In genomic region chr1:80461348-80461747, GRCm38 (mm10) we compare ENCODE assay signal across 47 mouse cellular contexts. TPM values are rescaled to one million over a fixed set of nuclear protein-coding genes. Genes with fewer than 3 reads are reported as not detected.
"Had no signal": no experiment of that assay in that cellular context is flagged by ENCODE, and none has a peak within 500 bp of the region (broad histone marks: within the 10 kb centered on the region; RNA-seq: fewer than 3 reads in every experiment).

Gene Gm45261, minus strand, starts transcription at chr1:80461448.

- DNase-seq: left cerebral cortex, postnatal 4 days; liver; liver, embryonic 13.5 days; liver, postnatal 0 days; lung, adult 18-20 months; lung, adult 2 months; lung, embryonic 14.5 days; lung, postnatal 10 days; lung, postnatal 14 days; lung, postnatal 36 days; lung, postnatal 4 days; midbrain, embryonic 14.5 days had no signal

- H3K4me3 ChIP-seq: limb, embryonic 10.5 days; limb, embryonic 12.5 days; limb, embryonic 13.5 days; limb, embryonic 15.5 days; liver, embryonic 12.5 days; liver, embryonic 13.5 days; liver, embryonic 15.5 days; lung, embryonic 15.5 days; megakaryocyte, embryonic 14.5 days; midbrain, embryonic 10.5 days; midbrain, embryonic 12.5 days; midbrain, embryonic 13.5 days; midbrain, embryonic 15.5 days; myocyte; neural tube, embryonic 12.5 days had no signal

- H3K27ac ChIP-seq: limb, embryonic 10.5 days; limb, embryonic 12.5 days; limb, embryonic 13.5 days; limb, embryonic 15.5 days; liver, embryonic 12.5 days; liver, embryonic 13.5 days; liver, embryonic 14.5 days; liver, embryonic 15.5 days; lung, embryonic 15.5 days; macrophage; midbrain, embryonic 10.5 days; midbrain, embryonic 12.5 days; midbrain, embryonic 13.5 days; midbrain, embryonic 15.5 days; neural tube, embryonic 12.5 days had no signal

- H3K4me1 ChIP-seq: limb, embryonic 10.5 days; limb, embryonic 12.5 days; limb, embryonic 13.5 days; limb, embryonic 15.5 days; liver, embryonic 12.5 days; liver, embryonic 13.5 days; liver, embryonic 15.5 days; lung, embryonic 15.5 days; megakaryocyte, embryonic 14.5 days; midbrain, embryonic 10.5 days; midbrain, embryonic 12.5 days; midbrain, embryonic 13.5 days; midbrain, embryonic 15.5 days; neural tube, embryonic 12.5 days had no signal

- H3K4me2 ChIP-seq: limb, embryonic 12.5 days; limb, embryonic 13.5 days; limb, embryonic 15.5 days; liver, embryonic 11.5 days; liver, embryonic 12.5 days; liver, embryonic 13.5 days; liver, embryonic 15.5 days; lung, embryonic 14.5 days; lung, embryonic 15.5 days; midbrain, embryonic 11.5 days; midbrain, embryonic 12.5 days; midbrain, embryonic 13.5 days; midbrain, embryonic 15.5 days; neural tube, embryonic 12.5 days had no signal

- H3K27me3 ChIP-seq: limb, embryonic 12.5 days; limb, embryonic 13.5 days; limb, embryonic 15.5 days; liver, embryonic 12.5 days; liver, embryonic 13.5 days; liver, embryonic 15.5 days; lung, embryonic 15.5 days; megakaryocyte, embryonic 14.5 days; midbrain, embryonic 12.5 days; midbrain, embryonic 13.5 days; midbrain, embryonic 15.5 days; neural tube, embryonic 12.5 days had no signal

- H3K36me3 ChIP-seq: limb, embryonic 10.5 days; limb, embryonic 12.5 days; limb, embryonic 13.5 days; limb, embryonic 15.5 days; liver, embryonic 12.5 days; liver, embryonic 13.5 days; liver, embryonic 15.5 days; lung, embryonic 15.5 days; midbrain, embryonic 10.5 days; midbrain, embryonic 12.5 days; midbrain, embryonic 13.5 days; midbrain, embryonic 15.5 days; neural tube, embryonic 12.5 days had no signal

- H3K9ac ChIP-seq: limb, embryonic 12.5 days; limb, embryonic 13.5 days; limb, embryonic 15.5 days; liver, embryonic 12.5 days; liver, embryonic 13.5 days; liver, embryonic 14.5 days; liver, embryonic 15.5 days; liver, postnatal 0 days; lung, embryonic 14.5 days; lung, embryonic 15.5 days; midbrain, embryonic 12.5 days; midbrain, embryonic 13.5 days; midbrain, embryonic 15.5 days; neural tube, embryonic 12.5 days had no signal

- H3K9me3 ChIP-seq: limb, embryonic 10.5 days; limb, embryonic 12.5 days; limb, embryonic 13.5 days; limb, embryonic 15.5 days; liver, embryonic 12.5 days; liver, embryonic 13.5 days; liver, embryonic 15.5 days; lung, embryonic 15.5 days; megakaryocyte, embryonic 14.5 days; midbrain, embryonic 10.5 days; midbrain, embryonic 12.5 days; midbrain, embryonic 13.5 days; midbrain, embryonic 15.5 days; neural tube, embryonic 12.5 days had no signal

- ATAC-seq: liver, embryonic 12.5 days; liver, postnatal 0 days; lung, postnatal 0 days; midbrain, embryonic 13.5 days; midbrain, embryonic 15.5 days; midbrain, embryonic 16.5 days had no signal

RNA-seq across cellular contexts. Expression of gene Gm45261, which starts in this region (rescaled TPM):
- total RNA-seq: left cerebral cortex, postnatal 10 days; left cerebral cortex, postnatal 14 days; left cerebral cortex, postnatal 25 days; left cerebral cortex, postnatal 36 days; left cerebral cortex, postnatal 4 days; liver, adult 2 months; megakaryocyte progenitor cell, adult 5-6 weeks; megakaryocyte, adult 5-6 weeks; megakaryocyte-erythroid progenitor cell, adult 5-6 weeks; midbrain, postnatal 0 days; monocyte, adult 5-6 weeks had no signal
- polyA plus RNA-seq: limb, embryonic 10.5 days; limb, embryonic 11.5 days; limb, embryonic 12.5 days; limb, embryonic 13.5 days; limb, embryonic 14.5 days; limb, embryonic 15.5 days; liver, adult 2 months; liver, embryonic 11.5 days; liver, embryonic 12.5 days; liver, embryonic 13.5 days; liver, embryonic 14.5 days; liver, embryonic 15.5 days; liver, embryonic 16.5 days; liver, postnatal 0 days; lung, adult 2 months; lung, embryonic 14.5 days; lung, embryonic 15.5 days; lung, embryonic 16.5 days; lung, postnatal 0 days; macrophage; midbrain, embryonic 10.5 days; midbrain, embryonic 11.5 days; midbrain, embryonic 12.5 days; midbrain, embryonic 13.5 days; midbrain, embryonic 14.5 days; midbrain, embryonic 15.5 days; midbrain, embryonic 16.5 days; midbrain, postnatal 0 days; myocyte; neural tube, embryonic 11.5 days; neural tube, embryonic 12.5 days had no signal
